Mouse (Mus musculus) cerebral cortex, adult 2 months (tissue): ENCODE data around the gene Tmco1.

ENCODE experiments used
- WGBS: fragments of 180-500 bp; shearing (Covaris S2); methylation state at CpG from one replicate; pipeline ENCODE4 v1.1.7; 2018; 5-methylcytosine and 5-hydroxymethylcytosine counted together

The Tmco1 gene

DNA sequence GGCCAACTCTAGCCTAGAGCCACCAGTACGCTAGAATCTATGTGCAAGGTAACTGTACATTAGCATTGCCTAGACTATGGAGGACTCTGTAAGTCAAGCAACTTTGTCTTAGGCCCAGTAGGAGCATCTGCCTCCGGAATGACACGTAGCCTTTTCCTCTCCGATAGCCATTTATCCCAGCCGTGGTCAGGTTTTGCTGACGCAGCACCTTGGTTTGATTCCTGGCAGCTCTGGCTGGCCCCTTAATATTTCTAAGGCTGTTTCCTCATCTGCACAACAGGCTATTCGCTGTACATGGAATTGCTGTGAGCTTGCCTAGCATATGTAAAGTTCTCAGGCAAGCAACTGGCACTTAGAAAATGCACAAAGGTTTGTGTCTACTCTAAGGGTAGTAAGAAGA, 64.6 kb downstream of the Tmco1 start:
- WGBS: 91% methylated on average over 7 of the region's 7 CpGs

DNA sequence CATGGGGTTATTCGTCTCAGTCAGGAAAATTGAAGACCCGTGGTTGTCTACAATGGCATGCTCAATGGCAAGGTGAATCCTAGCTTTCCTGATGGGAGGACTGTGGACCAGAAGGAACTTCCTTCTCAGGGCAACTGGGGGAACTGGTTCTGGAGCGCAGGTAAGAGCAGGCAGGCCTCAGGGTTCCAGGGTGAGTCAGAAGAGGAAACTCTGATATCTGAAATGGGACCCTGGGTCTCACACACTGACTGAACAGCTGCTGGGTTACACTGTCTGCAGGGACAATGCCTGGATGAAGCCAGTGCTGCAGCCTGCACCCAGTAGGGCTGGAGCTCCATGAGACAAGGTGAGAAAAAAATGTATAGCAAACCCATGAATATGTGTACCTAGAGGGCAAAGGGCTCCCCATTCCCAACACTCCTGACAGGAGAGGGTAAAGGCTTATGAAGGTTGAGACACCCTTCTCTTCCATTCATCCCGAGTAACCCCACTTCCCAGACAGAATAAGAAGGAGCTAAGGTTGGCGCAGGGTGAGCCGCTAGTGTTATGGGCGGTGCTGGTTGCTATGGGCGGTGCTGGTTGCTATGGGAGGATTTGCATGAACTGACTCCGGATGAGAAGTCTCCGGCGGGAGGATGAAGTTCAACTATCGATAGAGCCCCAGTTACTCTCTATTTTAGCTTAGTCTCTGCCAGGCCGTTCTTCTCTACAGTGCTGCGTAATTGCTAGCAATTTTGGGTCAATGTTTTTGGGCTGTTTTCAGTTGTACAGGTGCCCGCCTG, 66.0 kb downstream of the Tmco1 start:
- 50% methylated on average over 15 of the region's 15 CpGs for WGBS

DNA sequence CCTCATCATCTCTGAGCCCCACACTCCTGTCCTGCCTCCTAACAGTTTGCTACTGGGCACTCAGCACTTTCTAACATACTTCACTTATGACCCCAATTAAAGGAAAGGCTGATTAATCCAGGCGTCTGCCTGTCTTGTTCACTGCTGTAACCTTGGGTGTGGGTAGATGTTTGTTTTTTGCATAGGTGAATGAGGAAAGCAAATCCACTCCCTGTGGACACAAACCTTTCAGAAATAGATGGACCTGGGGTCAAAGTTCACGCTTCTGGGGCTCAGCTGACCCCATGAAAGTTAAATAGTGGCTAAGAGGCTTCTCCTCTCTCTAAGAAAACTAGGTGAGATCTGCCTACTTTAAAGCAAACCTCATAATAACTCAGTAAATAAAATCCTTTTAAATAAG, 66.8 kb downstream of the Tmco1 start:
- WGBS: 84% methylated on average over 2 of the region's 2 CpGs

- 67% methylated on average over 6 of the region's 6 CpGs for WGBS
Measured at GRCm38 (mm10) chr1:167378019-167378418, 69.8 kb downstream of the Tmco1 start.

- WGBS: 86% methylated on average over 5 of the region's 5 CpGs
Measured at GRCm38 (mm10) chr1:167379751-167380150, 71.6 kb downstream of the Tmco1 start.

DNA sequence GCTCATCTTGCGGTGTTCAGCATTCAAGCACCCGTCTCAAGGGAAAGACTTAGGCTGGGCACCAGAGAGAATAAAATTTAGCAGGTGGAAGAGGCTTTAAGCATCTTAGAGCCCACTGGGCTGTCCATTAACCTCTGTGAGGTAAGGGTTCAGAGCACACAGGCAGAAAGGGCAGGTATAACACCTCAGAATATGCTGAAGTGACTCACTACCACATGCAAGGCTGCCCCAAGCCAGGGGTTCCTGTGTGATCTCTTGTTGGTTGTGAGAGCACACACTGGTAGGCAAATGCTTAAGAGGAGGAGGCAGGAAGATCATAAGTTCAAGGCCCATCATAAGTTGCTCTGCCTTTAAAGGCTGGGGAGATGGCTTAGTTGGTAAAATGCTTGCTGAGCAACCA, 72.0 kb downstream of the Tmco1 start:
- 89% methylated on average over 2 of the region's 2 CpGs for WGBS

DNA sequence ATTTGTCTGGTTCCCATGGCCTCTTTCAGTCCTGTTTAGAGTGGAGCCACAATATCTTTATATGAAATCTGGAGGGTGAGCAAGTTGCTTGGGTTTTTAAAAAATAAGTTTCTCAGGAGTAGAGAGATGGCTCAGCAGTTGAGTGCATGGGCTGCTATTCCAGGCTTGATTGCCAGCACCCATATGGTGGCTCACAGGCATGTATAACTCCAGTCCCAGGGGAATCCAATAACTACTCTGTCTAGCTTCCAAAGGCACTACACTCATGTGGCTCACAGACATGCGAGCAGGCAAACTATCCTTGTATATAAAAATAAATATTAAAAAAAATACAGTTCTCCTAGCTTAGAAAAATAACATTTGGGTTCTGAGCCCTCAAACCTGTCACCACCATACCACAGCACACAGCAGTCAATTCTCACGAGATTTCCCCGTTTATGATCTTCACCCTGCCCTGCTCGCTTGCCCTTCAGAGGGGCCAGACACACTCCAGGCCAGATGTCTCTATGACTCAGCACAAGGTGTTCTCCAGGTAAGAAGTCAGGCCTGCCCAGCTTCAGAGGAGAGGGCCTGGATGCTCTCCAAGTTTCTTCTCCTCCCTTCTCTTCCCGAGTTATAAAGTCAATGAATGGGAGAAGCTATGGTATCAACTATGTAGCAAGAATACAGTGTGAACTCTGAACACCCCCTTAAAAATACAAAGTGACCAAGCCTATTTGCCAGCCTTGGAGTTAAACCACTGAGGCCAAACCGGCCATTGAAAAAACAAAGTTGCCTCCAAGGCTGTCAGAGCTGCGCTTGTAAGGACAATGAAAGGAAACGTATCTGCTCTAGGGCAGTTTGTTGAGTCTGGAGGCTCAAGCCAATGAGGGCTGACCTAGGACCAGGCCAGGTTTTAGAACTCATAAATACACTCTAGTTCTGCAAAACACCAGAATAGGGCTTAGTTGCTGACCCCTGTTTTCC, 73.2 kb downstream of the Tmco1 start:
- 74% methylated on average over 8 of the region's 8 CpGs for WGBS

DNA sequence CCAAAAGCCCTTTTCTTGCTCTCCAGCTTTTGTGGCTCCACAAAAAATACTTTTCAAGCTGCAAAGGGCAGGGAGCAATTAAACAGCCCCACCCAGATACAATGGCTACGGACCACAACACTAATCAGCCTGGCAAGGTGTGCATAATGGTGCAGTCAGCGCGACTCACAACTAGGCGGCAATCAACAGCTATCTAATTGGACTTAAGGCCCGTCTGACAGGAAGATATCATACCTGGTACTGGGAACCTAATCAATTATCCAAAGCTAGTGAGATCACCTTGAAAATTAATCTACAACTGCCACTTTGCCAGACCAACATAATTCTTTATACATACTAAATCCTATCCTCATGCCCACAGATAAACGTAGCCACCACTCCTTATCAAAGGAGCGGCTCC, 74.1 kb downstream of the Tmco1 start:
- WGBS: 91% methylated on average over 7 of the region's 7 CpGs

DNA sequence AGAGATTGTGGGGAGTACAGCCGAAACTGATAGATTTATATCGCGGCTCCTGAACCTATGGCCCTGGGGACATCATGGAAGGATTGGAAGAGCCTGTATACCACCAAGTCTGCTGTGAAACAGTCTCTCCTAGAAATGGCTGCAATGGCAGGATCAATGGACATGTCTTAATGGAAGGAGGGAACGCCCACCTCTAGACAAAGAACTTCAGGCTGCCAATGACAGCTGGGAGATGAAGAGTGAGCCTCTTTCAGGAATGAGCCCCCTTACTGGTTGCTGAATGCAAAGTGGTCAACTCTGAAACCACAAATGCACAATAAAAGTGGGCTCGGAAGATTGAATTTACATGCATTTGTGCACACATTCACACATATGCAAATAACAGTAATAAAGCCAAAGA, 74.6 kb downstream of the Tmco1 start:
- 92% methylated on average over 5 of the region's 5 CpGs for WGBS

DNA sequence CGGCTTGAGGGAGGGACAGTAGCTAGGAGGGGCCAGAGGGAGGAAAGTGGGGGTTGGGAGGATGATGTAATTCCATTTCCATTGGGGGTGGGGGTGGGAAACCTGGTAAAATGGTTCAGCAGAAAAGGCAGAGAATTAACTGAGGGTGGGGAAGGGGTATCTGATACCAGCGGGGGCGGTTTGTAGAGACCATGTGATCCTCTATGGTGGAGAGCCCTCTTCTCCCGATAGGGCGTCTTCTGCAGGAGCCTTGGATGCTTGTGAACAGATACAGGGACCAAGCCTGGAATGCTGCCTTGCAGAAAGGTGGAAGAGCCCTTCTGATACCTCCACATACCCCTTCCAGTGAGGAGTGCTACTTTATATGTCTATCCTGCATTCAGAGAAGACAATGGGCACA, 75.0 kb downstream of the Tmco1 start:
- 82% methylated on average over 5 of the region's 5 CpGs for WGBS
